Mouse (Mus musculus) forebrain, embryonic 16.5 days (tissue): Measurements from ENCODE around the gene Ganab. TPM values are rescaled to one million over a fixed set of nuclear protein-coding genes. Genes with fewer than 3 reads are reported as not detected.
"Not testable (repeated sequence)": the region's sequence is repeated elsewhere in the genome, so short reads cannot be mapped to it uniquely, and the experiment has no call there.

Experiments
- ATAC-seq: fragments of 200-750 bp; cut with Nextera tagmentation; 2 replicates; pipeline ENCODE4 v1.8.0; 2017; ENCODE audit warnings: mild to moderate bottlenecking, moderate library complexity
- H3K27ac ChIP-seq: fragments of 300-500 bp; sonication (generic); 2 replicates; pipeline ENCODE4 v1.5.1; 2014; ENCODE audit warnings: low read length, control low read depth
- H3K27me3 ChIP-seq: fragments of 300-500 bp; sonication (generic); replicated peaks from 2 replicates; pipeline ENCODE4 v1.6.1; 2014; ENCODE audit warnings: low read length; ENCODE audit not compliant: control insufficient read depth, insufficient read depth
- H3K36me3 ChIP-seq: fragments of 300-500 bp; sonication (generic); 2 replicates; pipeline ENCODE4 v1.6.1; 2014; ENCODE audit not compliant: control insufficient read depth, insufficient read depth
- H3K4me1 ChIP-seq: fragments of 300-500 bp; sonication (generic); replicated peaks from 2 replicates; pipeline ENCODE4 v1.6.1; 2014; ENCODE audit warnings: low read length; ENCODE audit not compliant: control insufficient read depth, insufficient read depth
- H3K4me2 ChIP-seq: fragments of 300-500 bp; sonication (generic); 2 replicates; pipeline ENCODE4 v1.6.1; 2014; ENCODE audit warnings: mild to moderate bottlenecking, low read length, control low read depth
- H3K4me3 ChIP-seq: fragments of 300-500 bp; sonication (generic); replicated peaks from 2 replicates; pipeline ENCODE4 v1.5.1; 2014; ENCODE audit warnings: mild to moderate bottlenecking, low read length, control low read depth
- H3K9ac ChIP-seq: fragments of 300-500 bp; sonication (generic); replicated peaks from 2 replicates; pipeline ENCODE4 v1.6.1; 2014; ENCODE audit warnings: low read depth, low read length, control low read depth
- H3K9me3 ChIP-seq: fragments of 300-500 bp; sonication (generic); 2 replicates; pipeline ENCODE4 v1.6.1; 2016; ENCODE audit warnings: low read length; ENCODE audit not compliant: control insufficient read depth
- WGBS: fragments of 180-500 bp; shearing (Covaris S2); extraction: QIAGEN DNeasy Blood & Tissue Kit; methylation state at CpG from one replicate; pipeline ENCODE4 v1.1.7; 2014; 5-methylcytosine and 5-hydroxymethylcytosine counted together
- polyA plus RNA-seq: library from polyadenylated mRNA; unstranded; fragments of >200 nt; fragmentation: Nextera tagmentation; extraction: Ambion mirVana; gene quantifications from 2 replicates; pipeline ENCODE4 v1.2.1, GENCODE M21; 2015

Gene Ganab
- polyA plus RNA-seq, 1 experiment from 2014 or later, result 91.7 TPM

GRCm38 (mm10) chr19:8870381-8870780 lies 27.5 kb upstream of the Ganab start:
- not testable (repeated sequence) for H3K4me3 ChIP-seq, H3K27ac ChIP-seq, ATAC-seq, H3K9me3 ChIP-seq, H3K4me2 ChIP-seq, H3K27me3 ChIP-seq, H3K9ac ChIP-seq
- 75% methylated on average over 3 of the region's 3 CpGs for WGBS
- Histone ChIP-seq H3K4me1 (peaks cover 14% of the 10 kb centered on the region), H3K36me3 (peaks cover 12% of the 10 kb centered on the region; the same call in 1 of the 2 replicates)

- no peaks in the 10 kb centered on the region for H3K27me3 ChIP-seq
- no peaks in the 10 kb centered on the region for H3K9me3 ChIP-seq
- H3K27ac ChIP-seq, result 0 out of 2 replicates have a peak overlapping the region, but pooled peaks have one; percentile 41
- peak; percentile 30 for ATAC-seq
- 62% methylated on average over 9 of the region's 9 CpGs for WGBS
- peak overlapping the region; percentile 58 for H3K4me2 ChIP-seq
- peak overlapping the region; percentile 73 for H3K4me3 ChIP-seq
- H3K36me3 ChIP-seq, result peaks cover 13% of the 10 kb centered on the region; the same call in 1 of the 2 replicates
- H3K4me1 ChIP-seq, result peaks cover 14% of the 10 kb centered on the region
- peak overlapping the region; percentile 61 for H3K9ac ChIP-seq
Measured at GRCm38 (mm10) chr19:8870838-8871237, 27.0 kb upstream of the Ganab start.

- H3K4me1 ChIP-seq, result peaks cover 14% of the 10 kb centered on the region
- H3K9ac ChIP-seq, result peak within 1 kb of the TSS; percentile 74
- no peaks in the 10 kb centered on the region for H3K27me3 ChIP-seq
- ATAC-seq, result peak; percentile 97
- under 1% methylated on average over 53 of the region's 59 CpGs for WGBS
- H3K4me3 ChIP-seq, result peak within 1 kb of the TSS; percentile 73
- H3K9me3 ChIP-seq, result no peaks in the 10 kb centered on the region
- H3K36me3 ChIP-seq, result peaks cover 16% of the 10 kb centered on the region; the same call in 1 of the 2 replicates
- H3K27ac ChIP-seq, result peak within 1 kb of the TSS; percentile 68
- H3K4me2 ChIP-seq, result peak within 1 kb of the TSS; percentile 93
Measured at GRCm38 (mm10) chr19:8871267-8872186, 26.3 kb upstream of the Ganab start, which contains the start of gene Ubxn1. Gene Ubxn1, plus strand, starts transcription at chr19:8871496.

DNA sequence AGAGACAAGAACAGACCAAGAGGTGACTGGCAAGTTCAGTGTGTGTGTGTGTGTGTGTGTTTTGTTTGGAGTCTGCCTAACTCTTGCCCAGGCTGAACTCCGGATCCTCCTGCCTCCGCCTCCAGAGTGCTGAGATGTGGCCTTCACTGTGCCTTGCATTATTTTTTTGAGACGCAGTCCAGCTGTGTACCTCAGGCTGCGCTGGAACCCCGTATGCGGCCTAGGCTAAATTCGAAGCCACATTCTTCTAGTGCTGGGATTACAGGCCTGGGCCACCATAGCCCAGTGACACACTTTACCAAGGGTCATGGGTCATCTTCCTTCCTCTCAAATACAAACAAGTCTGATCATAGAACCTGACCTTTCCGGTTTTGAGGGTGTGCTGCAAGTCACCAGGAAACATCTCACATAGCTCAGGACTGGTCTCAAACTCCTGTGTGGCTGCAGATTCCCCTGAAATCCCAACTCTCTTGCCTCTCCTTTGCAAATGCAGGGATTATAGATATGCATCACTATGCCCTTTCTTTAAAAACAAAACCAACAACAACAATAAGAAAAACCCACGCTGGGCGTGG lies 25.5 kb upstream of the Ganab start:
- Histone ChIP-seq H3K36me3 (peaks cover 19% of the 10 kb centered on the region; the same call in 1 of the 2 replicates), H3K4me2 (peak overlapping the region; percentile 93), H3K9ac (peak overlapping the region; percentile 74), H3K9me3 (no peaks in the 10 kb centered on the region), H3K4me3 (peak overlapping the region; percentile 73), H3K27me3 (no peaks in the 10 kb centered on the region), H3K4me1 (peaks cover 14% of the 10 kb centered on the region), H3K27ac (no peak overlapping the region)
- no peak for ATAC-seq
- WGBS, result 82% methylated on average over 10 of the region's 10 CpGs

DNA sequence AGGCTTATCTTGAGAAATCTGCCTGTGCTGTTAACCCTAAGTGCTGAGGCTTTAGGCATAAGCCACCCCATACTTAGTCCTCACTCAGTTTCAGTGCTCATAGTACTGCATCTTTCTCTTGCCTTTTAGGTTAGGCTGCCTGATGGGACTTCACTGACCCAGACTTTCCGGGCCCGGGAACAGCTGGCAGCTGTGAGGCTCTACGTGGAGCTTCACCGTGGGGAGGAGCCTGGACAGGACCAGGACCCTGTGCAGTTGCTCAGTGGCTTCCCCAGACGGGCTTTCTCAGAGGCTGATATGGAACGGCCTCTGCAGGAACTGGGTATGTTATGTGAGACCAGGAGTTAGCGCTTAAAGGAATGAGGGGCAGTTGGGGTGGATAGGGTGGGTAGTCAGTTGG lies 22.8 kb upstream of the Ganab start:
- no peak overlapping the region for H3K4me2 ChIP-seq
- no peak for ATAC-seq
- H3K36me3 ChIP-seq, result peaks cover 22% of the 10 kb centered on the region
- no peak overlapping the region for H3K9ac ChIP-seq
- WGBS, result 93% methylated on average over 7 of the region's 7 CpGs
- no peaks in the 10 kb centered on the region for H3K9me3 ChIP-seq
- H3K4me1 ChIP-seq, result peaks cover 18% of the 10 kb centered on the region
- no peak overlapping the region for H3K27ac ChIP-seq
- H3K27me3 ChIP-seq, result no peaks in the 10 kb centered on the region
- no peak overlapping the region for H3K4me3 ChIP-seq

- ATAC-seq, result peak; percentile 99
- Histone ChIP-seq H3K36me3 (peaks cover 10% of the 10 kb centered on the region), H3K4me1 (peaks cover 9% of the 10 kb centered on the region), H3K27me3 (no peaks in the 10 kb centered on the region), H3K4me3 (peak within 1 kb of the TSS; percentile 54), H3K4me2 (peak within 1 kb of the TSS; percentile 87), H3K27ac (peak within 1 kb of the TSS; percentile 49), H3K9ac (peak within 1 kb of the TSS; percentile 80), H3K9me3 (no peaks in the 10 kb centered on the region)
- under 1% methylated on average over 42 of the region's 42 CpGs for WGBS
Measured at GRCm38 (mm10) chr19:8880311-8881033, 17.4 kb upstream of the Ganab start, which contains the start of gene Uqcc3. Gene Uqcc3, minus strand, starts transcription at chr19:8880923.

- Histone ChIP-seq H3K4me2 (peak overlapping the region; percentile 87), H3K27ac (0 out of 2 replicates have a peak overlapping the region, but pooled peaks have one; percentile 28), H3K4me1 (peaks cover 9% of the 10 kb centered on the region), H3K9ac (peak overlapping the region; percentile 80), H3K9me3 (no peaks in the 10 kb centered on the region), H3K4me3 (peak overlapping the region; percentile 54), H3K27me3 (no peaks in the 10 kb centered on the region), H3K36me3 (peaks cover 9% of the 10 kb centered on the region)
- WGBS, result 15% methylated on average over 3 of the region's 3 CpGs
- ATAC-seq, result no peak; the same call in 1 of the 2 replicates
Measured at GRCm38 (mm10) chr19:8881034-8881392, 16.9 kb upstream of the Ganab start.

GRCm38 (mm10) chr19:8883616-8884015 lies 14.3 kb upstream of the Ganab start, which contains the start of the genes Lbhd1 and Gm49403:
Gene Lbhd1, plus strand, starts transcription at chr19:8883732.
Gene Gm49403, plus strand, starts transcription at chr19:8883930.
- Histone ChIP-seq H3K27me3 (no peaks in the 10 kb centered on the region), H3K9ac (no peak within 1 kb of the TSS), H3K36me3 (no peaks in the 10 kb centered on the region), H3K4me2 (no peak within 1 kb of the TSS), H3K27ac (no peak within 1 kb of the TSS), H3K4me3 (no peak within 1 kb of the TSS), H3K9me3 (no peaks in the 10 kb centered on the region), H3K4me1 (peaks cover 15% of the 10 kb centered on the region)
- no peak for ATAC-seq
- WGBS, result 61% methylated on average over 3 of the region's 3 CpGs
